Mouse (Mus musculus) retina, embryonic 14.5 days (tissue): ENCODE measurements around the gene Zfp652.

Experiments
- DNase-seq: peaks from one replicate; pipeline ENCODE4 v3.0.0-alpha.2; 2015; ENCODE audit warnings: low spot score

Zfp652 gene

GRCm38 (mm10) chr11:95832129-95833005 lies 119.9 kb downstream of the Zfp652 start:
- DNase-seq, result no peak

- no peak for DNase-seq
These were observed 120.6 kb downstream of the Zfp652 start for GRCm38 (mm10) chr11:95833006-95833570.

DNA sequence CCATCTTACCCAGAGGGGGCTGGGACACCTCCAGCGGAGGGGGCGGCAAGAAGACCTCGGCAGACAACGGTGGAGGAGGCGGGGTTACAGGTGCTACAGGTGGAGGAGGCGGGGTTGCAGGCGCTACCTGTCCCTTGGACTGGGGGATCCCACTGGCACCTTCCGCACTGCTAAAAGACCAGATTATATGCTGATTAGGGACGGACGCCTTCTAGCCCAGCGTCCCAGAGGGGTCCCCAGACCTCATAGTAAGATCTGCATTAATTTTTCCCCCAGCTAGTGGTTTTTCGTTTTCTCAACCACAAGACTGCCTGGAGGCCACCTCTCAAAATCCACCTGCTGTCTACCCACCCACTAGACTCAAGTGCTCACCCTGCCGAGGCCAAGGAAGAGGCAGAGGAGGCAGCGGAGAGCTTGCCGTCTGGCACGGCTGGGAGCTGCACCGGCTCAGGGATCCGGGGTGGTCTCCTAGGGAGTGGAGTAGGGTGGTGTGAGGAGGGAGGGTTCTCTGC lies 121.2 kb downstream of the Zfp652 start:
- DNase-seq, result no peak

DNA sequence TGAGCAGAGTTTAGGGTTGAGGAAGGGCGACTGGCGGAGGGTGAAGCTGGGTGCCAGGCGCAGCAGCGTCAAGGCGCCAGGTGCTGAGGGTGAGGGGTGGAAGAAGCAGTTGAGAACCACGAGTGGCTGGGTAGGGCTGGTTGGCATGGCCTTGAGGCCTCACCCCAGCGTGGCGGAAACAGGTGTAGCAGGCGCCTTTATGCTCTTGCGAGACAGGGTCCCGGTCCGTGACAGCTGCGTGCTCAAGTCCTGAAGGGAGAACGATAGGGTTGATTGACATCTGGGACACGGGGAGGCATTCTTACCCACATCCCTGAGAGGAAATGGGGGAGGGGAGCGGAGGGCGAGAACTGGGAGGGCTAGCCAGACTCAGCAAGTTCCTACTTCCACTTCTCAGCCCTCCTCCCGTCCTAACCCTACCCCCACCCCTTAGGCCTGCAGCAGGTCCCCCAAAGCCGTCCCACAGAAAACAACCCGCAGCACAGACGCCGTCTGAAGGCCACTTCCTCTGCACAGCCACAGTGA lies 121.7 kb downstream of the Zfp652 start:
- no peak for DNase-seq

- no peak for DNase-seq
These were observed 122.6 kb downstream of the Zfp652 start for GRCm38 (mm10) chr11:95834742-95835710.

GRCm38 (mm10) chr11:95835832-95836231 lies 123.4 kb downstream of the Zfp652 start:
- no peak for DNase-seq

DNA sequence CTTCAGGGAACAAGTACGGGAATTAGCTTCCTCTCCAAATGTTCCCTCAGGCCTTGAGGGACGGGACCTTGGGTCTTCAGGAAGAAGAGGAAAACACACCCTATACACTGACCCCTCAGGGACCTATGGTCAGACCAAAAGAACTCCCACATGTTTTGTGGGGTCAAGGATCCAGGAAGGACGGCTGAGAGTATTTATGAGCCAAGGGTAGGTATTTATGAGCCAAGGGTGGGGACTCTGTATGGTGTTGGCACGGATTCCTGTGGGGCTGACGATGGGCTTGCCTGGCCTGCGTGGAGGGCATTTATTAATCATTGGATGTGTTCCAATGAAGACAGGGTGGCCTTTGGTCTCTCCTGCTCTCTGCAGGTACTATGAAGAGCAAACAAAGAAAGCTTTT lies 124.0 kb downstream of the Zfp652 start:
- DNase-seq, result no peak

- DNase-seq, result no peak
These were observed 124.6 kb downstream of the Zfp652 start, which contains the start of gene Gngt2 for GRCm38 (mm10) chr11:95837059-95837458. Gene Gngt2 (plus strand): TSS chr11:95837216.

- DNase-seq, result no peak
These were observed 126.1 kb downstream of the Zfp652 start for GRCm38 (mm10) chr11:95838598-95838997.

GRCm38 (mm10) chr11:95838999-95839868 lies 126.8 kb downstream of the Zfp652 start:
- no peak for DNase-seq

DNA sequence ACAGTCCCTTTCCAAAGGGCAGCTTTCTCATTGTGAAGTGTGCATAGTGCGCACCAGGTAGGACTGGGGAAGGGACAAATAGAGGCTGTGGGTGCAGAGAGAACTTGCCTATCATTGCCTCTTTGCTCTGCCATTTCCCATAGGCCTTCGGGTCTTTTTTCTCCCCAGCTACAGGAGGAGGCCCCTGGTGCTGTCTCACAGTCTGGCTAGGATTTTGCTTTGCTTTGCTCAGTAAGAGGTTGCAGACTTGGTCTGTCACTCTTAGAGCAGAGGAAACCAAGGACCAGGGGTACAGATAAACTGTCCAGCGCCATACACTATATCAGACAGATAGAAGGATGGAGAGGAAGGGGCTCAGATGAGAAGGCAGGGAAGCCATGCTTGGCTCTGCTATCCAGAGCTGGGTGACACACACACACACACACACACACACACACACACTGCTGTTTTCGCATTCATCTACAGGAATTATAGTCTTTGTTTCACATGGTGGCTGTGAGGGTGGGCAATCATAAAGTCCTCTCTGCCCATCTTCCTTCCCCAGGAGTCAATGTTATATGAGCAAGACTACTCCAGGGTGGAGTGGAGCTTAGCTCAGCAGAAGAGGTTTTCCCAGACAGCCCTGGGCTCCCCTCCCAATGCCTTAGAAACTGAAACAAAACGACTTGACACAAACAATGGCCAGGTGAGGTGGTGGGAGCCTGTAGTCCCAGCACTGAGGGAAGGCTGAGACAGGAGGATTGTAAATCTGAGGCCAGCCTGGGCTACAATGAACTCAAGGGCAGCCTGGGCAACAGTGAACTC lies 128.4 kb downstream of the Zfp652 start:
- DNase-seq, result no peak

GRCm38 (mm10) chr11:95841498-95841830 lies 129.0 kb downstream of the Zfp652 start:
- DNase-seq, result no peak

DNA sequence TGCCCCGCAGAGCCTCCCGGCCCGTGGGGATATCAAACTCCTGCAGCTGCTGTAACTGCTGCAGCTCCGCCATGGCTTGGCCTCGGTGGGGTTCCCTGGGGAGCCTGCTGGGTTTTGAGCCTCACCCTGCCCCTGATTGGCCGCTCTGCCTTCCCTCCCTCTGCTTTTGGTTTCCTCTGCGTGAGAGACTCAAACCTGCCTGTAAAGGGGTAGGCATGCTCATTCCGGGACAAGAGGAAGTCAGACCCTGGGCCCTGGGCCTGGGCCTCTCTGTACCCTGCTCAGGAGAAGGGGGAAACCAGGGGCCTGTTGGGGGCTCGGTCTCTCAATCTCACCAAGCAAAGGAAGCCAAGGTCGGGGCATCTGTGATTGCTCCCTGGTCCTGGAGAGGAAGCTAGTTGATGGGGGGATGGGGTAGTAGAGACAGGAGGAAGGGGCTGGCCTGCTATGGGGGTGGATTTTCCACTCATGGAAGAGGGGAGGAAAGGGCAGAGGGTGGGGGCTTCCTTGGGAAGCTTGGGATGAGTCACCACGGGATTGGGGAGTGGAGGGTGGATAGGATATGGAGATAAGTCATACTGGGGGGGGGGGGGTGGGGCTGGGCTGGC lies 129.7 kb downstream of the Zfp652 start, which contains the start of gene Abi3:
TSS of gene Abi3 (minus strand) at position 403 of the 608 bp plus-strand sequence.
- no peak for DNase-seq

DNA sequence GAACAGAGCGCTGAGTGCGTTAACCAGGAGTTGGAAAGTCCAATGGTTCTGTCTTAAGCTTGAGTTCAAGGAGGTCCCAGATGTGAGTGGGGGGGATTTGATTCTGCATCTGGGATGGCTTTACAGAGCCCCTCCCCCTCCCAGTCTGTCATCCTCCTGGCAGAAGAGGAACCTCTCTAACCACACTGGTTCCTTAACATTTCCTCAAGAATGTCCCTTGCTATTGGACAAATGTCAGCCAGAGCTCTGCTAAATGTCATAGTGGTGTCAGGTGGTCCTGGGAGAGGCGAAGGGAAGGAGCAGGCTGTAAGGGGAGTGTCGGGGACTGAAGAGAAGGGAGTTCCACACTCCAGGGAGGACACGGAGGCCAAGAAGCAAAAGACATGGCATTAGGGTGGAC lies 130.5 kb downstream of the Zfp652 start:
- DNase-seq, result no peak

DNA sequence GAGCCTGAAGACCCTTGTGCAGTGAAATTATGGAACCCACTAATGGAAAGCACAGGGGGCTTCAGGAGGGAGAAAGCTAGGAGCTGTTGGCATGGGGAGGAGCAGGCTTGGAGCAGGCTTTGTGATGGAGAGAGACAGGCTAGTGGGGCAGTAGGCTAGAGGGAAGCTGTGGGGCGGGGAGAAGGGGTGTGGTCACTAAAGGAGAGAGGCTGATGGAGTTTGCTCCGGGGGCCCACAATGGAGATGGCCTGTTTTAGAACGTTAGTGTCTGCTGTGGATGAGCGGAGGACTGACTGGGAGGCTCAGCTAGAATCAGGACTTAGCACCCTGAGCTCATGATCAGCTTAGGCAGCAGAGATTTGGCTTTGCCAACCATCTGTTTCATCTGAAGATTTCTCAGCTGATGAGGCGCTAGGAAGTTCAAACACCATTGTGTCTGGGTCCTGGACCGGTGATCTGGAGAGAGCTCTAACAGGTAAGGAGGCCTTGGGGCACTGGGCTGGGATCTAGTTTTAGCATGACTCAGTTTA lies 131.0 kb downstream of the Zfp652 start:
- DNase-seq, result peak; percentile 22

GRCm38 (mm10) chr11:95844935-95845334 lies 132.5 kb downstream of the Zfp652 start:
- DNase-seq, result no peak

DNA sequence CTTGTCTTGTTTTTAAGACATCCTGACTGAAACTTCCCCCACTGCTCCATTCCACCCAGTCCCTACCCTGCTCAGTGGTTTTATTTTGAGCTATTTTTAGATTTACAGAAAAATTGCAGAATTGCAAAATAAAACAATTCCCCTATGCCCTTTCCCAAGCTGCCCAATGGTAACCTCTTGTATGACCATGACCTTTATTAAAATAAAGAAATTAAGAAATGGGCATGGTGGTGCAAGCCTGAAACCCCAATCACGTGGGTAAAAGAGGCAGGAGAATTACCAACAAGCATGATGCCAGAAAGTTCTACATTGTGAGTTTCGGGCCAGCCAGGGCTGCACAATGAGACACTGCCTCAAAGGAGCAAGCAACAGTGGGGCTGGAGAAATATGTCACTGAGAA lies 138.4 kb downstream of the Zfp652 start:
- no peak for DNase-seq

- peak; percentile 68 for DNase-seq
These were observed 141.2 kb downstream of the Zfp652 start for GRCm38 (mm10) chr11:95853684-95854083.

DNA sequence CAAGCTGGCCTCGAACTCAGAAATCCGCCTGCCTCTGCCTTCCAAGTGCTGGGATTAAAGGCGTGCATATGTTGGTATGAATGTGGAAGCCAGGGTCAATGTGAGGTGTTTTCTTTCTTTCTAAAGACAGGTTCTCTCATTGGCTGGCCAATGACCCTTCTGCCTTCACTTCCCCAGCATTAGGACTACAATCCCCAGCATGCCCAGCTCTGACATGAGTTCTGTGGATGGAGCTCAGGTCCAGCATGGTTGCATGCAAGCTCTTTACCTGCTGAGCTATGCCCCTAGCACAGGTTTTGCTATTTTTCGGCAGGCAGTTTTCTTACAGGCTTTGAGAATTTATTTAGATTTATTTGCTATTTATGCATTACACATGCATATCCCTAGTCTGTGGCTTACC lies 144.8 kb downstream of the Zfp652 start:
- DNase-seq, result no peak
